Mouse (Mus musculus): Measurements from ENCODE around the gene Ang. TPM values are rescaled to one million over a fixed set of nuclear protein-coding genes. Genes with fewer than 3 reads are reported as not detected.

Ang gene
- polyA plus RNA-seq (2015; fragmentation: Nextera tagmentation; extraction: Ambion mirVana) = 44.8 and 50.6 TPM in 2 replicates

GRCm38 (mm10) chr14:51090921-51091900 is at the start of gene Ang, which contains the start of gene Rnase4:
Ang (plus strand) TSS chr14:51091150.
Rnase4 (plus strand) TSS chr14:51091077.
- H3K27me3 ChIP-seq (replicated peaks) = no peaks in the 10 kb centered on the region
- 6% methylated on average over 33 of the region's 33 CpGs for WGBS
- peaks cover 2% of the 10 kb centered on the region for H3K4me1 ChIP-seq
- H3K27ac ChIP-seq = peak within 1 kb of the TSS; percentile 93
- H3K4me2 ChIP-seq = peak within 1 kb of the TSS; percentile 79
- H3K9ac ChIP-seq = peak within 1 kb of the TSS; percentile 48
- peak within 1 kb of the TSS; percentile 76 for H3K4me3 ChIP-seq (replicated peaks)
- ATAC-seq (ENCODE audit: insufficient read depth, low FRiP score, low read depth) = peak; percentile 33; the same call in 1 of the 2 replicates
- no peaks in the 10 kb centered on the region for H3K9me3 ChIP-seq
- H3K36me3 ChIP-seq = no peaks in the 10 kb centered on the region

GRCm38 (mm10) chr14:51041769-51042168 is 49.2 kb upstream of the Ang start, which contains the start of gene Rnase9:
Rnase9 (minus strand) TSS chr14:51041869.
- Histone ChIP-seq H3K4me1 (no peaks in the 10 kb centered on the region), H3K4me3 (replicated peaks) (no peak within 1 kb of the TSS), H3K27ac (no peak within 1 kb of the TSS), H3K36me3 (no peaks in the 10 kb centered on the region), H3K9me3 (no peaks in the 10 kb centered on the region), H3K9ac (no peak within 1 kb of the TSS), H3K27me3 (replicated peaks) (no peaks in the 10 kb centered on the region), H3K4me2 (no peak within 1 kb of the TSS)
- WGBS = 81% methylated on average over 6 of the region's 6 CpGs
- no peak for ATAC-seq (ENCODE audit: insufficient read depth, low FRiP score, low read depth)

- H3K36me3 ChIP-seq = no peaks in the 10 kb centered on the region
- no peak for ATAC-seq (ENCODE audit: insufficient read depth, low FRiP score, low read depth)
- H3K4me3 ChIP-seq (replicated peaks) = no peak overlapping the region
- WGBS = 24% methylated on average over 5 of the region's 5 CpGs
- no peak overlapping the region for H3K4me2 ChIP-seq
- no peaks in the 10 kb centered on the region for H3K9me3 ChIP-seq
- no peaks in the 10 kb centered on the region for H3K4me1 ChIP-seq
- H3K27ac ChIP-seq = no peak overlapping the region
- no peaks in the 10 kb centered on the region for H3K27me3 ChIP-seq (replicated peaks)
- H3K9ac ChIP-seq = no peak overlapping the region
Measured at GRCm38 (mm10) chr14:51047846-51048245, 43.1 kb upstream of the Ang start.

GRCm38 (mm10) chr14:51050063-51050462 is 40.9 kb upstream of the Ang start, which contains the start of gene Rnase11:
Rnase11 (minus strand) TSS chr14:51050163.
- no peak within 1 kb of the TSS for H3K4me2 ChIP-seq
- H3K9me3 ChIP-seq = no peaks in the 10 kb centered on the region
- ATAC-seq (ENCODE audit: insufficient read depth, low FRiP score, low read depth) = no peak
- no peak within 1 kb of the TSS for H3K4me3 ChIP-seq (replicated peaks)
- no peaks in the 10 kb centered on the region for H3K4me1 ChIP-seq
- H3K9ac ChIP-seq = no peak within 1 kb of the TSS
- 85% methylated on average over 2 of the region's 2 CpGs for WGBS
- no peak within 1 kb of the TSS for H3K27ac ChIP-seq
- no peaks in the 10 kb centered on the region for H3K36me3 ChIP-seq
- H3K27me3 ChIP-seq (replicated peaks) = no peaks in the 10 kb centered on the region

- Histone ChIP-seq H3K4me3 (replicated peaks) (no peak overlapping the region), H3K4me1 (no peaks in the 10 kb centered on the region), H3K9me3 (no peaks in the 10 kb centered on the region), H3K4me2 (no peak overlapping the region), H3K9ac (no peak overlapping the region), H3K27ac (no peak overlapping the region), H3K27me3 (replicated peaks) (no peaks in the 10 kb centered on the region), H3K36me3 (no peaks in the 10 kb centered on the region)
- ATAC-seq (ENCODE audit: insufficient read depth, low FRiP score, low read depth) = no peak
- WGBS = 56% methylated on average over 5 of the region's 5 CpGs
Measured at GRCm38 (mm10) chr14:51051941-51052340, 39.0 kb upstream of the Ang start.

GRCm38 (mm10) chr14:51053176-51053575 is 37.8 kb upstream of the Ang start:
- WGBS = 68% methylated on average over 5 of the region's 5 CpGs
- no peak overlapping the region for H3K4me3 ChIP-seq (replicated peaks)
- no peaks in the 10 kb centered on the region for H3K27me3 ChIP-seq (replicated peaks)
- no peak overlapping the region for H3K4me2 ChIP-seq
- H3K27ac ChIP-seq = no peak overlapping the region
- ATAC-seq (ENCODE audit: insufficient read depth, low FRiP score, low read depth) = no peak
- no peaks in the 10 kb centered on the region for H3K36me3 ChIP-seq
- H3K9ac ChIP-seq = no peak overlapping the region
- H3K4me1 ChIP-seq = no peaks in the 10 kb centered on the region
- no peaks in the 10 kb centered on the region for H3K9me3 ChIP-seq

GRCm38 (mm10) chr14:51054243-51055237 is 36.4 kb upstream of the Ang start:
- H3K9me3 ChIP-seq = no peaks in the 10 kb centered on the region
- H3K4me3 ChIP-seq (replicated peaks) = no peak overlapping the region
- H3K36me3 ChIP-seq = no peaks in the 10 kb centered on the region
- no peak overlapping the region for H3K27ac ChIP-seq
- 62% methylated on average over 13 of the region's 13 CpGs for WGBS
- no peaks in the 10 kb centered on the region for H3K4me1 ChIP-seq
- no peak overlapping the region for H3K9ac ChIP-seq
- H3K27me3 ChIP-seq (replicated peaks) = no peaks in the 10 kb centered on the region
- 0 out of 2 replicates have a peak overlapping the region, but pooled peaks have one; percentile 0 for H3K4me2 ChIP-seq
- no peak for ATAC-seq (ENCODE audit: insufficient read depth, low FRiP score, low read depth)

GRCm38 (mm10) chr14:51057401-51057831 is 33.5 kb upstream of the Ang start, which contains the start of gene Rnase12:
Rnase12 (minus strand) TSS chr14:51057661.
- Histone ChIP-seq H3K4me3 (replicated peaks) (no peak within 1 kb of the TSS), H3K27ac (no peak within 1 kb of the TSS), H3K36me3 (no peaks in the 10 kb centered on the region), H3K27me3 (replicated peaks) (no peaks in the 10 kb centered on the region), H3K4me2 (no peak within 1 kb of the TSS), H3K4me1 (no peaks in the 10 kb centered on the region), H3K9me3 (no peaks in the 10 kb centered on the region), H3K9ac (no peak within 1 kb of the TSS)
- ATAC-seq (ENCODE audit: insufficient read depth, low FRiP score, low read depth) = no peak
- 50% methylated on average over 9 of the region's 9 CpGs for WGBS

GRCm38 (mm10) chr14:51060761-51061160 is 30.2 kb upstream of the Ang start:
- Histone ChIP-seq H3K4me3 (replicated peaks) (no peak overlapping the region), H3K4me1 (no peaks in the 10 kb centered on the region), H3K36me3 (no peaks in the 10 kb centered on the region), H3K27ac (no peak overlapping the region), H3K4me2 (no peak overlapping the region), H3K9ac (no peak overlapping the region), H3K9me3 (no peaks in the 10 kb centered on the region), H3K27me3 (replicated peaks) (no peaks in the 10 kb centered on the region)
- no peak for ATAC-seq (ENCODE audit: insufficient read depth, low FRiP score, low read depth)
- 90% methylated on average over 5 of the region's 5 CpGs for WGBS

GRCm38 (mm10) chr14:51068956-51069355 is 22.0 kb upstream of the Ang start:
- ATAC-seq (ENCODE audit: insufficient read depth, low FRiP score, low read depth) = no peak
- Histone ChIP-seq H3K9ac (no peak overlapping the region), H3K36me3 (no peaks in the 10 kb centered on the region), H3K4me3 (replicated peaks) (no peak overlapping the region), H3K4me1 (no peaks in the 10 kb centered on the region), H3K4me2 (no peak overlapping the region), H3K27ac (no peak overlapping the region; the same call in 1 of the 2 replicates), H3K27me3 (replicated peaks) (no peaks in the 10 kb centered on the region), H3K9me3 (no peaks in the 10 kb centered on the region)
- WGBS = 58% methylated on average over 5 of the region's 5 CpGs

- no peak overlapping the region for H3K4me3 ChIP-seq (replicated peaks)
- no peaks in the 10 kb centered on the region for H3K9me3 ChIP-seq
- no peaks in the 10 kb centered on the region for H3K27me3 ChIP-seq (replicated peaks)
- no peaks in the 10 kb centered on the region for H3K4me1 ChIP-seq
- no peak overlapping the region for H3K27ac ChIP-seq
- no peaks in the 10 kb centered on the region for H3K36me3 ChIP-seq
- H3K9ac ChIP-seq = no peak overlapping the region
- no peak overlapping the region for H3K4me2 ChIP-seq
- ATAC-seq (ENCODE audit: insufficient read depth, low FRiP score, low read depth) = no peak
- WGBS = 90% methylated on average over 2 of the region's 2 CpGs
Measured at GRCm38 (mm10) chr14:51069617-51070016, 21.3 kb upstream of the Ang start.

Data from stomach, embryonic 15.5 days (tissue).